Mouse (Mus musculus) hindbrain, embryonic 12.5 days (tissue): ENCODE measurements around the gene H2-Aa. TPM values are rescaled to one million over a fixed set of nuclear protein-coding genes. Genes with fewer than 3 reads are reported as not detected.

ENCODE experiments used
- ATAC-seq: fragments of 200-750 bp; cut with Nextera tagmentation; 2 replicates; pipeline ENCODE4 v1.8.0; 2017; ENCODE audit warnings: moderate TSS enrichment; ENCODE audit not compliant: low FRiP score
- H3K27ac ChIP-seq: fragments of 300-500 bp; sonication (generic); 2 replicates; pipeline ENCODE4 v1.5.1; 2016; ENCODE audit warnings: mild to moderate bottlenecking
- H3K27me3 ChIP-seq: fragments of 300-500 bp; sonication (generic); 2 replicates; pipeline ENCODE4 v1.6.1; 2016; ENCODE audit warnings: mild to moderate bottlenecking
- H3K36me3 ChIP-seq: fragments of 300-500 bp; sonication (generic); 2 replicates; pipeline ENCODE4 v1.6.1; 2016; ENCODE audit warnings: mild to moderate bottlenecking
- H3K4me1 ChIP-seq: fragments of 300-500 bp; sonication (generic); 2 replicates; pipeline ENCODE4 v1.6.1; 2016
- H3K4me2 ChIP-seq: fragments of 300-500 bp; sonication (generic); replicated peaks from 2 replicates; pipeline ENCODE4 v1.6.1; 2016; ENCODE audit warnings: mild to moderate bottlenecking
- H3K4me3 ChIP-seq: fragments of 300-500 bp; sonication (generic); 2 replicates; pipeline ENCODE4 v1.5.1; 2016; ENCODE audit warnings: mild to moderate bottlenecking
- H3K9ac ChIP-seq: fragments of 300-500 bp; sonication (generic); 2 replicates; pipeline ENCODE4 v1.6.1; 2016; ENCODE audit warnings: mild to moderate bottlenecking, moderate library complexity
- H3K9me3 ChIP-seq: fragments of 300-500 bp; sonication (generic); replicated peaks from 2 replicates; pipeline ENCODE4 v1.6.1; 2016; ENCODE audit warnings: mild to moderate bottlenecking
- WGBS: fragments of 180-500 bp; shearing (Covaris S2); methylation state at CpG from one replicate; pipeline ENCODE4 v1.1.7; 2016; 5-methylcytosine and 5-hydroxymethylcytosine counted together
- polyA plus RNA-seq: library from polyadenylated mRNA; unstranded; fragments of >200 nt; fragmentation: Nextera tagmentation; extraction: Ambion mirVana; gene quantifications from 2 replicates; pipeline ENCODE4 v1.2.1, GENCODE M21; 2016

The H2-Aa gene
- polyA plus RNA-seq, 1 experiment from 2014 or later: 0.19 TPM

GRCm38 (mm10) chr17:34257594-34258375 lies 29.8 kb downstream of the H2-Aa start, which contains the start of gene H2-Ab1:
H2-Ab1 (plus strand) TSS chr17:34257689.
- 70% methylated on average over 11 of the region's 11 CpGs for WGBS
- no peak for ATAC-seq
- H3K9ac ChIP-seq: no peak within 1 kb of the TSS

DNA sequence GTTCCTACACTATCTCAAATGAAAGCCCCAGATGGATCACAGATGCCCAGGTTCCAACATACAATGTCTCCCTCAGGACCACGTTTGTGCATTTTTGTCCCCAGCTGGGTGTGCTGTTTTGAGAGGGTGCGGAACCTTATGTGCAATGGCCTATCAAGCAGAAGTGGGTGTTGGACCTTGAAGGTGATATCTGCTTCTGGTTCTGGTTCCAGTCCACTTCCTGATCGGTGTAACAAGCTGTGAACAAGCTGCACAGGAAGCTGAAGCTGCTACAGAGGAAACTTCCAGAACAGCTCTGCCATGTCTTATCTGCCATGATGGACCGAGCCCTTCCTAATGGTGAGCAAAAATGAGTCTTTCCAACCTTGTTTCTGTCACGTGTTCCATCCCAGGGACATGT lies 31.1 kb downstream of the H2-Aa start:
- Histone ChIP-seq H3K9ac (no peak overlapping the region), H3K27me3 (peaks cover 7% of the 10 kb centered on the region; the same call in 1 of the 2 replicates), H3K36me3 (no peaks in the 10 kb centered on the region), H3K9me3 (no peaks in the 10 kb centered on the region), H3K4me2 (no peak overlapping the region), H3K27ac (no peak overlapping the region), H3K4me1 (0 out of 2 replicates have a peak, but pooled peaks cover 2% of the 10 kb centered on the region), H3K4me3 (no peak overlapping the region)
- WGBS: 85% methylated on average over 5 of the region's 5 CpGs
- no peak for ATAC-seq

More at GRCm38 (mm10) chr17:34257594-34258375, 29.8 kb downstream of the H2-Aa start, which contains the start of gene H2-Ab1:
- Histone ChIP-seq H3K9me3 (no peaks in the 10 kb centered on the region), H3K4me3 (no peak within 1 kb of the TSS), H3K4me2 (no peak within 1 kb of the TSS), H3K36me3 (no peaks in the 10 kb centered on the region), H3K4me1 (0 out of 2 replicates have a peak, but pooled peaks cover 2% of the 10 kb centered on the region), H3K27ac (no peak within 1 kb of the TSS), H3K27me3 (peaks cover 7% of the 10 kb centered on the region; the same call in 1 of the 2 replicates)

DNA sequence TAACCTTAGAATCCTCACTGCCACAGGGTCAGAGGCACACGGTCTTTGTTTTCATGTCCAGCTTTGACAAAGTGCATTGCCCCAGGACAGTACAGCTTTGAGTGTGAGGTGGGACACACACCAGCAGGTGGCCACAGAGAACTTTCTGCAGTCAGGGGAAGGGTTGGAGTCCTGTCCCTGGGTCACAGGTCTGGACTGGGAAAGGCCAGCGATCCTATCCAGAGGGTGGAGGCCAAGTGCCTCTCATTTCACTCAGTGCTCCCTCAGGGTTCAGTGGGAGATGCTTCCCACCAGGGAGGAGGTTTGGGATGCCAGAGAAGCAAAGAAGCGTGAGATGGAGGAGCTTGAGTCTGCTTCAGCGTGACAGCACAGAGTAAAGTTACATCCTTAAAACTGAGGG lies 36.0 kb downstream of the H2-Aa start:
- Histone ChIP-seq H3K4me2 (no peak overlapping the region), H3K4me3 (no peak overlapping the region), H3K36me3 (no peaks in the 10 kb centered on the region), H3K9me3 (no peaks in the 10 kb centered on the region), H3K4me1 (no peaks in the 10 kb centered on the region), H3K27me3 (0 out of 2 replicates have a peak, but pooled peaks cover 2% of the 10 kb centered on the region), H3K27ac (no peak overlapping the region), H3K9ac (no peak overlapping the region)
- WGBS: 55% methylated on average over 4 of the region's 4 CpGs
- ATAC-seq: no peak

DNA sequence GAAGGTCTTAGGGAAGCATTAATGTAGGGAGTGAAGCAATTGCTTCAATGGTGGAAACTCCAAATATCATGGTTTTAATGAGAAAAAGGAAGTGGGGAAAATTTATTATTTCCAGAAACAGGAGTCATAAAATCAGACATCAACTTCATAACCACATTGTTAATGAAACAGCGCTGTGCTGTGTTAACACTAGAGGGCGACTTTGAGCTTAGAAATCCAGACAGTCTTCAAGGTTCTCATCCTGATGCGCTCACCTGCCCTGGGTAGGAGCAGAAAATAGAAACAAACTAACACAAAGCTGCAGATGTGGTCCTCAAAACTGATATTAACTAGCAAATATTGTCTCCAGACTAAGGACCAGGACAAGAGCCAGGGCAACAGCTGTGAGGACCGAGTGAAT lies 37.7 kb downstream of the H2-Aa start:
- Histone ChIP-seq H3K36me3 (no peaks in the 10 kb centered on the region), H3K27ac (no peak overlapping the region), H3K4me3 (no peak overlapping the region), H3K4me1 (no peaks in the 10 kb centered on the region), H3K27me3 (0 out of 2 replicates have a peak, but pooled peaks cover 2% of the 10 kb centered on the region), H3K9ac (no peak overlapping the region), H3K9me3 (no peaks in the 10 kb centered on the region), H3K4me2 (no peak overlapping the region)
- 21% methylated on average over 4 of the region's 4 CpGs for WGBS
- ATAC-seq: no peak

DNA sequence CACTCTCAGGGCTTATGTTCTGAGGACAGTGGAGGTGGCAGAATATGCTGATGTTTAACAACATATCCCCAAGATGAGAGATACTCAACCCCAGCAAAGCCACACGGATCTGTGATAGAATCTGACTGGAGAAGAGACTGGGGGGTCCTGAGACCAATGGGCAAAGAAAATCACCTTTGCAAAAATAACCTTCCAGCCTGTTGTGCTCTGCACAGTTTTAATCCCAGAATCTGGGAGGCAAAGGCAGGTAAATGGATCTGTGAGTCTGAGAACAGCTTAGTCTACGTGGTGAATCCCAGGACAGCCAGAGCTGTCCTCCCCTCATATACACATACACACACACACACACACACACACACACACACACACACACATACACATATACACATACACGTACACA lies 38.3 kb downstream of the H2-Aa start:
- 49% methylated on average over 3 of the region's 3 CpGs for WGBS
- ATAC-seq: no peak
- Histone ChIP-seq H3K27me3 (0 out of 2 replicates have a peak, but pooled peaks cover 2% of the 10 kb centered on the region), H3K9me3 (no peaks in the 10 kb centered on the region), H3K27ac (no peak overlapping the region), H3K4me1 (no peaks in the 10 kb centered on the region), H3K9ac (no peak overlapping the region), H3K36me3 (no peaks in the 10 kb centered on the region), H3K4me3 (no peak overlapping the region), H3K4me2 (no peak overlapping the region)

DNA sequence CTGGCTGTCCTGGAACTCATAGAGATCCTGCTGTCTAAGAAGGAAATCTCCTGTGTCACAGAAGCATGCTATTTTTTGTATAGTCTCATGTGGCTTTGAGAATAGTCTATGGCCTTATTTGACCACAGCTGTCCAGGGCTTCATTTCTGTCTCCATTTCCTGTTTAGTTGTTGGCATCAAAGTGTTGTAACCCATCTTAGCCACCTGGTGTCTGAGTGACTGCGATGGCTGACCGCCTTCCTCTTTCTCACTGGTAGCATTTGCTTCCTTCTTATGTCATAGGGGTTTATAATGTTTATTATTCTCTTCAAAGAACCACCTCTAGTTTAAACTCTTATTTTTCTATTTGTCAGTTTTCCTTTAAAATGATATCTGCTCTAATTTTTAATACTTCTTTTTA lies 38.9 kb downstream of the H2-Aa start:
- Histone ChIP-seq H3K36me3 (no peaks in the 10 kb centered on the region), H3K4me1 (no peaks in the 10 kb centered on the region), H3K9me3 (no peaks in the 10 kb centered on the region), H3K4me2 (no peak overlapping the region), H3K9ac (no peak overlapping the region), H3K27me3 (0 out of 2 replicates have a peak, but pooled peaks cover 2% of the 10 kb centered on the region), H3K27ac (no peak overlapping the region), H3K4me3 (no peak overlapping the region)
- no peak for ATAC-seq
- 74% methylated on average over 2 of the region's 2 CpGs for WGBS

GRCm38 (mm10) chr17:34247047-34247446 lies 40.6 kb downstream of the H2-Aa start:
- Histone ChIP-seq H3K9me3 (peaks cover 2% of the 10 kb centered on the region; the same call in 1 of the 2 replicates), H3K4me2 (no peak overlapping the region), H3K36me3 (no peaks in the 10 kb centered on the region), H3K4me3 (no peak overlapping the region), H3K9ac (no peak overlapping the region), H3K27ac (no peak overlapping the region), H3K4me1 (no peaks in the 10 kb centered on the region), H3K27me3 (0 out of 2 replicates have a peak, but pooled peaks cover 2% of the 10 kb centered on the region)
- no peak for ATAC-seq
- 83% methylated on average over 3 of the region's 3 CpGs for WGBS

DNA sequence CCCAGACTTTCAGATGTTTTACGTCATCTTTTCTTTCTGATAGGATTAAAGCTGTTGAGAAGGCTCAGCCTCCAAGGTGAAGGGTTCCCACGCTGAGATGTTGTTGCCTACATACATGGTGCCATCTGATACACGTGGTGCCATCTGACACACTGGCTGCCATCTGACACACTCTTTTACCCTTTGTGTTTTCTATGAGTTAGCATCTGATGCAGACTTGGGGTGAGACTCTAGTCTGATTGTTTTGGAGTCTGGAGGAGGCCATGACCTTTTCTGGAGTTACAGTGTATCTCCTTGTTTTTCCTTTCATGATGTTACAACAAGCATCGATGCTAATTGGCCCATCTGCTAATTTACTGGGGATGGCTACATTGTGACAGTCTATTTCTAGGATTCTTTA lies 43.0 kb downstream of the H2-Aa start:
- ATAC-seq: no peak
- Histone ChIP-seq H3K4me1 (no peaks in the 10 kb centered on the region), H3K27me3 (0 out of 2 replicates have a peak, but pooled peaks cover 2% of the 10 kb centered on the region), H3K9me3 (peaks cover 5% of the 10 kb centered on the region; the same call in 1 of the 2 replicates), H3K4me3 (no peak overlapping the region), H3K36me3 (no peaks in the 10 kb centered on the region), H3K27ac (no peak overlapping the region), H3K4me2 (no peak overlapping the region), H3K9ac (no peak overlapping the region)
- WGBS: 77% methylated on average over 4 of the region's 4 CpGs

- Histone ChIP-seq H3K9me3 (peaks cover 5% of the 10 kb centered on the region; the same call in 1 of the 2 replicates), H3K9ac (no peak overlapping the region), H3K27ac (no peak overlapping the region), H3K36me3 (no peaks in the 10 kb centered on the region), H3K4me2 (no peak overlapping the region), H3K4me1 (no peaks in the 10 kb centered on the region), H3K4me3 (no peak overlapping the region), H3K27me3 (no peaks in the 10 kb centered on the region)
- ATAC-seq: no peak
- 82% methylated on average over 6 of the region's 6 CpGs for WGBS
Measured at GRCm38 (mm10) chr17:34240916-34241315, 46.7 kb downstream of the H2-Aa start.

GRCm38 (mm10) chr17:34240366-34240765 lies 47.3 kb downstream of the H2-Aa start:
- H3K4me2 ChIP-seq: no peak overlapping the region
- H3K27me3 ChIP-seq: no peaks in the 10 kb centered on the region
- H3K4me3 ChIP-seq: no peak overlapping the region
- no peak for ATAC-seq
- H3K36me3 ChIP-seq: no peaks in the 10 kb centered on the region
- WGBS: 70% methylated on average over 3 of the region's 3 CpGs
- peaks cover 5% of the 10 kb centered on the region; the same call in 1 of the 2 replicates for H3K9me3 ChIP-seq
- no peak overlapping the region for H3K9ac ChIP-seq
- no peak overlapping the region for H3K27ac ChIP-seq
- H3K4me1 ChIP-seq: no peaks in the 10 kb centered on the region

- Histone ChIP-seq H3K4me3 (no peak overlapping the region), H3K4me2 (no peak overlapping the region), H3K4me1 (no peaks in the 10 kb centered on the region), H3K27ac (no peak overlapping the region), H3K9me3 (peaks cover 5% of the 10 kb centered on the region; the same call in 1 of the 2 replicates), H3K27me3 (no peaks in the 10 kb centered on the region), H3K36me3 (no peaks in the 10 kb centered on the region), H3K9ac (no peak overlapping the region)
- 66% methylated on average over 10 of the region's 10 CpGs for WGBS
- no peak for ATAC-seq
Measured at GRCm38 (mm10) chr17:34239601-34240041, 48.0 kb downstream of the H2-Aa start.

DNA sequence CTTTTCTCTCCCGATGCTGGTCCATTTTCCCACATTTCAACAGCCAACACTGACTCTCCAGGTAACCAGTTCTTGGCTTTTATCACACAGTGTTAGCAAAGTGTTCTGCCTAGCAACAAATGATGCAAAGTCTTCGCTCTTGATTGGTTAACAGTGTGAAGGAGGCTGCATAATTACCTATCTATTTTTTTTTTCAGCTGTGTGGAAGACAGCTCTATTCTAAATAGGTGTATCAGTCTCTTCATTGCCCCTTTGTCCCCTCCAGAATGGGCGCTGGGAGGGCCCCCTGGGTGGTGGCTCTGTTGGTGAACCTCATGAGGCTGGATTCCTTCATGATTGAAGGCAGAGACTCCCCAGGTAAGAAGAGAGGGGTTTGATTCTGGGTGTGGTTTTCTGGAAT lies 48.9 kb downstream of the H2-Aa start, which contains the start of gene H2-Ob:
H2-Ob (plus strand) TSS at position 198 of the 400 bp plus-strand sequence.
- WGBS: 63% methylated on average over 3 of the region's 3 CpGs
- Histone ChIP-seq H3K27ac (no peak within 1 kb of the TSS), H3K9ac (no peak within 1 kb of the TSS), H3K9me3 (peaks cover 5% of the 10 kb centered on the region; the same call in 1 of the 2 replicates), H3K36me3 (no peaks in the 10 kb centered on the region), H3K4me2 (no peak within 1 kb of the TSS), H3K4me1 (no peaks in the 10 kb centered on the region), H3K27me3 (no peaks in the 10 kb centered on the region), H3K4me3 (no peak within 1 kb of the TSS)
- ATAC-seq: no peak
